In the genomic region with DNA sequence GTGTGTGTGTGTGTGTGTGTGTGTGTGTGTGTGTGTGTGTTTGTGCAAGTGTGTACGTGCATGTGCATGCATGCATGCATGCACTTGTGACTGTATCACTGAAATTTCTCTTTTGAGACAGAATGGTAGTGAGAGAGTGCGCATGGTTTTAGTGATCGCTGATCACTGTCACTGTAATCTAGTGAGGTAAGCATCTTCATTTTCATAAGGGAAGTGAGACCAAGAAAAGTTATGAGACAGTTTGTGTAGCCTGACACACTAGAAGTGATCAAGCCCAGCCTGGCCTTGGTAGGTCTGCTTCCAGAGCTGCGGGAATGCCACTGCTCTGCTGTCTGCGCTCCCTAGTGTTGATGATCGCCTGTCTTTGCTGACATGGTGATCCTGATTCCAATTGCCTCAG, we compare ENCODE assay signal across 24 mouse cellular contexts.
DNase-seq lines count a peak whose midpoint lies in the region; ATAC-seq and TF ChIP-seq lines count a peak whose summit lies in the region.
"Had no signal": no experiment of that assay in that cellular context is flagged by ENCODE, and none has a peak within 500 bp of the region (broad histone marks: within the 10 kb centered on the region; RNA-seq: fewer than 3 reads in every experiment).

No protein-coding gene starts in this region.

- no peak overlapping the region for H3K4me3 ChIP-seq in spleen, adult 2 months (ENCODE audit: extremely low read depth, insufficient read depth, insufficient read length)
- no peak overlapping the region for H3K4me3 ChIP-seq in CH12.LX (replicated peaks in 1 of 3; ENCODE audit: low read depth in 2 of 3, low read length in 2 of 3, poor library complexity in 1 of 3)
- H3K4me3 ChIP-seq: forebrain, embryonic 10.5 days; forebrain, embryonic 13.5 days; heart, embryonic 12.5 days; heart, embryonic 15.5 days; hindbrain, embryonic 12.5 days; hindbrain, embryonic 15.5 days had no signal

- 65% methylated on average over 6 of the region's 6 CpGs for WGBS in spleen, adult 2 months

- H3K4me1 ChIP-seq in spleen, adult 2 months (ENCODE audit: control insufficient read depth, insufficient read depth, insufficient read length): peaks cover 11% of the 10 kb centered on the region
- H3K4me1 ChIP-seq in CH12.LX (ENCODE audit: control insufficient read depth in 1 of 2, insufficient read depth in 2 of 2): peaks cover 8 to 34% of the 10 kb centered on the region in 2 experiments
- H3K4me1 ChIP-seq: forebrain, embryonic 10.5 days; forebrain, embryonic 13.5 days; hindbrain, embryonic 12.5 days; hindbrain, embryonic 15.5 days had no signal

- ATAC-seq in megakaryocyte, adult 5-6 weeks (ENCODE audit: poor library complexity, severe bottlenecking): peak; percentile 69
- ATAC-seq: forebrain, embryonic 13.5 days; Patski had no signal

- no peak for TF ChIP-seq POLR2A in spleen, adult 2 months (IDR thresholded peaks at IDR 0.05; ENCODE audit: low read depth, low read length)
- TF ChIP-seq POLR2A in CH12.LX (IDR thresholded peaks at IDR 0.05; ENCODE audit: low read depth, low read length): no peak

- TF ChIP-seq CTCF in spleen, adult 2 months (IDR thresholded peaks at IDR 0.05; ENCODE audit: extremely low read depth, insufficient read depth, insufficient read length, insufficient replicate concordance): no peak
- no peak for TF ChIP-seq CTCF in CH12.LX (conservative IDR thresholded peaks at IDR 0.05 in 1 of 2, IDR thresholded peaks at IDR 0.05 in 1 of 2; ENCODE audit: low read depth in 2 of 2, low read length in 2 of 2)

- peaks cover 12% of the 10 kb centered on the region for H3K36me3 ChIP-seq in spleen, adult 2 months (ENCODE audit: control insufficient read depth, insufficient read depth, low read length)
- peaks cover 65 to 91% of the 10 kb centered on the region in 2 experiments for H3K36me3 ChIP-seq in CH12.LX (replicated peaks in 1 of 2; ENCODE audit: control insufficient read depth in 1 of 2, insufficient read depth in 1 of 2, low read length in 1 of 2)
- peaks cover 5% of the 10 kb centered on the region for H3K36me3 ChIP-seq in splenic B cell, adult 2 months (ENCODE audit: control insufficient read depth, insufficient read depth, low read length, poor library complexity, severe bottlenecking)
- H3K36me3 ChIP-seq: forebrain, embryonic 10.5 days; G1E; heart, embryonic 12.5 days; heart, embryonic 15.5 days; hindbrain, embryonic 12.5 days; hindbrain, embryonic 15.5 days had no signal

- in situ Hi-C loops in CH12.LX (cut with MboI; ENCODE audit: low pct_ligation_motif_present, low pct_unique_long_range_greater_than_20kb, low sequenced_read_pairs): no loop called here

- TF ChIP-seq RAD21 in CH12.LX (IDR thresholded peaks at IDR 0.05; ENCODE audit: low read depth, low read length): no peak

- H3K27ac ChIP-seq in spleen, adult 2 months (ENCODE audit: insufficient read depth, low read length): peak overlapping the region; percentile 13; the same call in 1 of the 2 replicates
- H3K27ac ChIP-seq in CH12.LX (ENCODE audit: insufficient read depth, low read depth): no peak overlapping the region
- H3K27ac ChIP-seq: forebrain, embryonic 10.5 days; forebrain, embryonic 13.5 days; heart, embryonic 15.5 days; hindbrain, embryonic 12.5 days; hindbrain, embryonic 15.5 days had no signal

- H3K9ac ChIP-seq in CH12.LX (ENCODE audit: insufficient read depth, low read depth): no peak overlapping the region
- H3K9ac ChIP-seq: forebrain, embryonic 13.5 days; heart, embryonic 12.5 days; heart, embryonic 15.5 days; hindbrain, embryonic 12.5 days; hindbrain, embryonic 15.5 days had no signal

- no peak for TF ChIP-seq EP300 in CH12.LX (IDR thresholded peaks at IDR 0.05; ENCODE audit: low read length)

- no peak overlapping the region for H3K4me2 ChIP-seq in CH12.LX (ENCODE audit: insufficient read depth, low read depth, poor library complexity, severe bottlenecking)
- H3K4me2 ChIP-seq: forebrain, embryonic 13.5 days; heart, embryonic 12.5 days; heart, embryonic 15.5 days; hindbrain, embryonic 12.5 days; hindbrain, embryonic 15.5 days had no signal

- H3K27me3 ChIP-seq in spleen, adult 2 months (ENCODE audit: control insufficient read depth, insufficient read depth, low read length): no peaks in the 10 kb centered on the region
- H3K27me3 ChIP-seq in CH12.LX (replicated peaks): no peaks in the 10 kb centered on the region
- H3K27me3 ChIP-seq in splenic B cell, adult 2 months (ENCODE audit: control insufficient read depth, insufficient read depth, low read length, poor library complexity, severe bottlenecking): no peaks in the 10 kb centered on the region
- H3K27me3 ChIP-seq: forebrain, embryonic 13.5 days; heart, embryonic 12.5 days; heart, embryonic 15.5 days; hindbrain, embryonic 12.5 days; hindbrain, embryonic 15.5 days; Patski had no signal

- no peaks in the 10 kb centered on the region; the same call in 1 of the 2 replicates for H3K79me2 ChIP-seq in CH12.LX (replicated peaks; ENCODE audit: control insufficient read depth, extremely low read depth, insufficient read depth, poor library complexity, severe bottlenecking)

- DNase-seq in spleen, adult 2 months (ENCODE audit: low read depth in 1 of 2, low spot score in 2 of 2): no peak
- no peak for DNase-seq in spleen, postnatal 14 days (ENCODE audit: low spot score in 2 of 2)
- no peak for DNase-seq in CH12.LX (ENCODE audit: extremely low read depth)
- peak; percentile 59 for DNase-seq in splenic B cell, adult 2 months (ENCODE audit: low read depth, low spot score)
- DNase-seq in cerebellum, adult 8-10 months: no peak
- DNase-seq in neural tube, embryonic 10.5 days (ENCODE audit: extremely low spot score, low spot score): no peak
- DNase-seq: adrenal gland, postnatal 10 days; adrenal gland, postnatal 36 days; cerebellum, adult 2 months; cerebellum, postnatal 10 days; gastrocnemius, postnatal 10 days; gastrocnemius, postnatal 36 days; heart, adult 11 months; heart, postnatal 10 days; heart, postnatal 4 days had no signal

- H3K9me3 ChIP-seq in CH12.LX (replicated peaks; ENCODE audit: low read length): peaks cover 2% of the 10 kb centered on the region
- H3K9me3 ChIP-seq: forebrain, embryonic 10.5 days; forebrain, embryonic 13.5 days; G1E; heart, embryonic 12.5 days; heart, embryonic 15.5 days; hindbrain, embryonic 12.5 days; hindbrain, embryonic 15.5 days had no signal

- dilution Hi-C loops in CH12.LX (cut with MboI; ENCODE audit: extremely low pct_ligation_motif_present, extremely low pct_unique_long_range_greater_than_20kb, low sequenced_read_pairs): no loop called here

TF ChIP-seq in CH12.LX, 34 proteins besides CTCF, POLR2A, EP300 and RAD21:
- TF ChIP-seq IRF4 (IDR thresholded peaks at IDR 0.05; ENCODE audit: low read depth, low read length) (0 out of 2 replicates have a peak, but pooled peaks have one; percentile 12), HCFC1 (IDR thresholded peaks at IDR 0.05; ENCODE audit: low read depth, low read length) (no peak)
